Mouse (Mus musculus) lung, adult 2 months (tissue): ENCODE results near the gene Krtcap3.

Source experiments
- CTCF ChIP-seq: fragments of 200-500 bp; IDR thresholded peaks from 2 replicates; pipeline ENCODE4 v1.5.1; 2011; ENCODE audit warnings: mild to moderate bottlenecking, low read length, control low read depth; ENCODE audit not compliant: insufficient read depth
- POLR2A ChIP-seq: fragments of 200-500 bp; IDR thresholded peaks from 2 replicates; pipeline ENCODE4 v1.6.1; 2011; ENCODE audit warnings: low read depth, mild to moderate bottlenecking, control low read depth, low read length, borderline replicate concordance; ENCODE audit errors: extremely low read depth

DNA sequence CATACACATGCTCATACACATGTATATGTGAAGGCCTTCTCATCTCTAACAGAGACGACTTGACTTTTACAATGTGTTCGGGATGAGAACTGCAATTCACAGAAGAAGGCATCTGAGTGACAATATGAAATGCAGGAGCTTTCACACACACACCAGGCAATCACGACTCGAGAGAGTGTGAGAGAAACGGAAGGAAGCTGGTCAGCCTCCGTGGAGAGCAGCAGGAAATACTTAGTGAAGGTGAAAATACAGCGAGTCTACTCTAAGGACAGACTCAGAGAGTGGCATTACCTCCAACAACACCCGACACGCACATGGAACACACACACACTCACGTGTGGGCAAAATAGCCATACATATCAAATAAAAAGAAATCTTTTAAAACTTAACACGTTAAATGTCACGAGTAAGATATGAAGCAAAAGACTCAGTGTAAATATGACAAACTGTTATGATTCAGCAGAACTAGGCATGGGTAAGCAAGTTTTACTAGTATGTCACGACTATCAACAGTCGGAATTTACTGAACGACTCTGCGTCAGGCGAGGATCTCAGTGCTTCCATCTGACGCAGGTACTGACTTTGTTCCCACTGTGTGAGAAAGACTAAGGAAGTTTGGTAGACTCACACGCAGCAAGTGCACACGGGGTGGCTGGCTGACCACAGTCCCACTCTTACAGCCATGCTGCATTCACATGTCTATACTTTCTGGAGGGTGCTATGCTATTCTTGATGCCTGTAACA is 27.9 kb downstream of the Krtcap3 start:
- TF ChIP-seq CTCF (no peak), POLR2A (no peak)
